Mouse (Mus musculus) forebrain, embryonic 10.5 days (tissue): ENCODE results near the gene Tmx2. TPM values are rescaled to one million over a fixed set of nuclear protein-coding genes. Genes with fewer than 3 reads are reported as not detected.

ENCODE experiments used
- DNase-seq: peaks from one replicate; pipeline ENCODE4 v3.0.0-alpha.2; 2017; ENCODE audit warnings: low spot score; ENCODE audit errors: extremely low spot score
- H3K27ac ChIP-seq: fragments of 300-500 bp; sonication (generic); 2 replicates; pipeline ENCODE4 v1.5.1; 2016; ENCODE audit warnings: mild to moderate bottlenecking
- H3K27me3 ChIP-seq: fragments of 300-500 bp; sonication (generic); 2 replicates; pipeline ENCODE4 v1.6.1; 2016; ENCODE audit warnings: mild to moderate bottlenecking; ENCODE audit not compliant: poor library complexity, severe bottlenecking
- H3K36me3 ChIP-seq: fragments of 300-500 bp; sonication (generic); replicated peaks from 2 replicates; pipeline ENCODE4 v1.6.1; 2016; ENCODE audit warnings: mild to moderate bottlenecking, moderate library complexity
- H3K4me1 ChIP-seq: fragments of 300-500 bp; sonication (generic); 2 replicates; pipeline ENCODE4 v1.6.1; 2016
- H3K4me3 ChIP-seq: fragments of 300-500 bp; sonication (generic); 2 replicates; pipeline ENCODE4 v1.5.1; 2016; ENCODE audit warnings: mild to moderate bottlenecking, moderate library complexity
- H3K9me3 ChIP-seq: fragments of 300-500 bp; sonication (generic); 2 replicates; pipeline ENCODE4 v1.6.1; 2016; ENCODE audit warnings: mild to moderate bottlenecking, moderate library complexity
- WGBS: fragments of 180-500 bp; shearing (Covaris S2); methylation state at CpG from one replicate; pipeline ENCODE4 v1.1.7; 2016; 5-methylcytosine and 5-hydroxymethylcytosine counted together
- polyA plus RNA-seq: library from polyadenylated mRNA; unstranded; fragments of >200 nt; fragmentation: Nextera tagmentation; extraction: Ambion mirVana; gene quantifications from 2 replicates; pipeline ENCODE4 v1.2.1, GENCODE M21; 2016

The Tmx2 gene
- polyA plus RNA-seq, 1 experiment from 2014 or later = 174 TPM

- no peak overlapping the region for H3K4me3 ChIP-seq
- WGBS = 96% methylated on average over 1 of the region's 1 CpGs
- peaks cover 54% of the 10 kb centered on the region for H3K4me1 ChIP-seq
- H3K27ac ChIP-seq = no peak overlapping the region
- no peak for DNase-seq
- H3K9me3 ChIP-seq = no peaks in the 10 kb centered on the region
- H3K27me3 ChIP-seq = no peaks in the 10 kb centered on the region
- H3K36me3 ChIP-seq = peaks cover 15% of the 10 kb centered on the region
Measured at GRCm38 (mm10) chr2:84632001-84632400, 46.9 kb downstream of the Tmx2 start.

- Histone ChIP-seq H3K4me3 (no peak overlapping the region), H3K27ac (no peak overlapping the region), H3K4me1 (peaks cover 9% of the 10 kb centered on the region; the same call in 1 of the 2 replicates), H3K36me3 (peaks cover 30% of the 10 kb centered on the region), H3K9me3 (no peaks in the 10 kb centered on the region), H3K27me3 (no peaks in the 10 kb centered on the region)
- DNase-seq = no peak
- 78% methylated on average over 3 of the region's 3 CpGs for WGBS
Measured at GRCm38 (mm10) chr2:84627036-84627435, 51.9 kb downstream of the Tmx2 start.

GRCm38 (mm10) chr2:84626366-84626975 is 52.5 kb downstream of the Tmx2 start:
- no peak for DNase-seq
- H3K36me3 ChIP-seq = peaks cover 26% of the 10 kb centered on the region
- WGBS = 84% methylated on average over 7 of the region's 7 CpGs
- peaks cover 7% of the 10 kb centered on the region; the same call in 1 of the 2 replicates for H3K4me1 ChIP-seq
- no peaks in the 10 kb centered on the region for H3K9me3 ChIP-seq
- H3K27me3 ChIP-seq = no peaks in the 10 kb centered on the region
- H3K4me3 ChIP-seq = no peak overlapping the region
- no peak overlapping the region for H3K27ac ChIP-seq

GRCm38 (mm10) chr2:84624201-84624600 is 54.7 kb downstream of the Tmx2 start:
- Histone ChIP-seq H3K27ac (no peak overlapping the region), H3K36me3 (peaks cover 43% of the 10 kb centered on the region), H3K4me3 (no peak overlapping the region), H3K9me3 (no peaks in the 10 kb centered on the region), H3K4me1 (peaks cover 7% of the 10 kb centered on the region; the same call in 1 of the 2 replicates), H3K27me3 (no peaks in the 10 kb centered on the region)
- DNase-seq = no peak
- WGBS = 92% methylated on average over 17 of the region's 17 CpGs

- Histone ChIP-seq H3K36me3 (peaks cover 44% of the 10 kb centered on the region), H3K27ac (no peak overlapping the region), H3K9me3 (no peaks in the 10 kb centered on the region), H3K27me3 (no peaks in the 10 kb centered on the region), H3K4me3 (no peak overlapping the region), H3K4me1 (peaks cover 7% of the 10 kb centered on the region; the same call in 1 of the 2 replicates)
- no peak for DNase-seq
- 94% methylated on average over 3 of the region's 3 CpGs for WGBS
Measured at GRCm38 (mm10) chr2:84623428-84624119, 55.4 kb downstream of the Tmx2 start.

GRCm38 (mm10) chr2:84622668-84623067 is 56.3 kb downstream of the Tmx2 start:
- H3K9me3 ChIP-seq = no peaks in the 10 kb centered on the region
- no peak overlapping the region for H3K27ac ChIP-seq
- WGBS = 92% methylated on average over 2 of the region's 2 CpGs
- DNase-seq = no peak
- H3K27me3 ChIP-seq = no peaks in the 10 kb centered on the region
- H3K4me3 ChIP-seq = no peak overlapping the region
- peaks cover 49% of the 10 kb centered on the region for H3K36me3 ChIP-seq
- H3K4me1 ChIP-seq = peaks cover 5% of the 10 kb centered on the region; the same call in 1 of the 2 replicates

Other genes with a start within 250 kb of the Tmx2 start
- 9.4 and 11.2 TPM in 2 replicates for gene Tfpi, start 202.4 kb downstream of the Tmx2 start, polyA plus RNA-seq
- gene Ctnnd1, start 28.4 kb downstream of the Tmx2 start, polyA plus RNA-seq = 40.6 and 43.9 TPM in 2 replicates
- gene Btbd18, start 20.1 kb downstream of the Tmx2 start, polyA plus RNA-seq = 0.32 and 0.58 TPM in 2 replicates
- gene Selenoh, start 8.4 kb downstream of the Tmx2 start, polyA plus RNA-seq = 552 and 592 TPM in 2 replicates
- not detected in 2 replicates for gene Gm28635, start 1.1 kb downstream of the Tmx2 start, polyA plus RNA-seq
- 50.1 and 51.5 TPM in 2 replicates for gene Med19, start 738 bp downstream of the Tmx2 start, polyA plus RNA-seq
- 28.4 and 29.5 TPM in 2 replicates for gene Zdhhc5, start 36.0 kb upstream of the Tmx2 start, polyA plus RNA-seq
- gene Clp1, start 48.2 kb upstream of the Tmx2 start, polyA plus RNA-seq = 53.6 and 56.8 TPM in 2 replicates
- gene Ypel4, start 54.9 kb upstream of the Tmx2 start, polyA plus RNA-seq = 6.4 and 8.2 TPM in 2 replicates
- gene Gm19426, start 64.5 kb upstream of the Tmx2 start, polyA plus RNA-seq = 8.5 and 8.8 TPM in 2 replicates
- gene Serping1, start 96.3 kb upstream of the Tmx2 start, polyA plus RNA-seq = 22.7 and 23.2 TPM in 2 replicates
- 28.8 and 33.1 TPM in 2 replicates for gene Ube2l6, start 119.7 kb upstream of the Tmx2 start, polyA plus RNA-seq
- gene Smtnl1, start 143.5 kb upstream of the Tmx2 start, polyA plus RNA-seq = 0.46 TPM in 1 of 2 replicates, not detected in the other
- gene Timm10, start 147.9 kb upstream of the Tmx2 start, polyA plus RNA-seq = 68.6 and 70.9 TPM in 2 replicates
- 28.5 and 29.3 TPM in 2 replicates for gene Slc43a1, start 159.7 kb upstream of the Tmx2 start, polyA plus RNA-seq
- gene Rtn4rl2, start 207.6 kb upstream of the Tmx2 start, polyA plus RNA-seq = 0.78 and 1.0 TPM in 2 replicates